Comparison of ENCODE assay signal across 9 mouse cellular contexts in the genomic region with DNA sequence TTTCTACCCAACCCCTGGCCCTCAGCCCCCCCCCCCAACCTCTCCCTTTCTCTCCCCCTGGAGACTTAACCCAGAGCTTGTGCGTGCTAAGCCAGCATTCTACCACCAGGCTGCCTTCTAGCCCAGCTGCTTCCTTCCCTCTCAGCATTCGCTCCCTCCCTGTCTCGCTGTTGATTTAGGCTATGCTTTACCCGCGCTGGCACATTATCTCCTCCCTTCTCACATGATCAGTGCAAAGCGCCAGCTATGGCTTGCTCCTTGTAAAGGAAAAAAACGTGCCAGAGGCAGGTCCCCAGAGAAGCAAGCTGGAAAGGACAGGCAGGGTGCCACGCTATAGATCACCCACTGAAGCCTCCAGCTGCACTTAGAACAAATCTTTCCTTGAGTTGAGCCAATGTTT.
DNase-seq lines count a peak whose midpoint lies in the region; ATAC-seq and TF ChIP-seq lines count a peak whose summit lies in the region.
"Had no signal": no experiment of that assay in that cellular context is flagged by ENCODE, and none has a peak within 500 bp of the region (broad histone marks: within the 10 kb centered on the region; RNA-seq: fewer than 3 reads in every experiment).

No protein-coding gene starts in this region.

- no peak overlapping the region for H3K27ac ChIP-seq in hindbrain, embryonic 16.5 days (ENCODE audit: low read depth, low read length)
- H3K27ac ChIP-seq in hindbrain, embryonic 12.5 days = no peak overlapping the region
- no peak overlapping the region for H3K27ac ChIP-seq in embryonic facial prominence, embryonic 14.5 days (replicated peaks; ENCODE audit: low read depth, low read length)
- H3K27ac ChIP-seq in limb, embryonic 14.5 days (replicated peaks; ENCODE audit: low read depth, low read length) = no peak overlapping the region

- H3K36me3 ChIP-seq in hindbrain, embryonic 16.5 days (ENCODE audit: control insufficient read depth, insufficient read depth, low read length) = no peaks in the 10 kb centered on the region
- H3K36me3 ChIP-seq in hindbrain, embryonic 12.5 days = no peaks in the 10 kb centered on the region
- H3K36me3 ChIP-seq in embryonic facial prominence, embryonic 14.5 days (ENCODE audit: control insufficient read depth, insufficient read depth, low read length) = no peaks in the 10 kb centered on the region
- no peaks in the 10 kb centered on the region for H3K36me3 ChIP-seq in limb, embryonic 14.5 days (ENCODE audit: control insufficient read depth, insufficient read depth, low read length)

- no peaks in the 10 kb centered on the region for H3K27me3 ChIP-seq in hindbrain, embryonic 16.5 days (replicated peaks; ENCODE audit: control insufficient read depth, insufficient read depth, low read length)
- no peaks in the 10 kb centered on the region for H3K27me3 ChIP-seq in hindbrain, embryonic 12.5 days
- H3K27me3 ChIP-seq in embryonic facial prominence, embryonic 14.5 days (replicated peaks; ENCODE audit: control insufficient read depth, insufficient read depth, low read length) = no peaks in the 10 kb centered on the region
- H3K27me3 ChIP-seq in limb, embryonic 14.5 days (ENCODE audit: control insufficient read depth, insufficient read depth, low read length) = no peaks in the 10 kb centered on the region

- H3K4me2 ChIP-seq in hindbrain, embryonic 16.5 days (ENCODE audit: low read length) = no peak overlapping the region
- H3K4me2 ChIP-seq in hindbrain, embryonic 12.5 days (replicated peaks) = no peak overlapping the region
- H3K4me2 ChIP-seq in embryonic facial prominence, embryonic 14.5 days (ENCODE audit: low read depth, low read length) = no peak overlapping the region
- H3K4me2 ChIP-seq in limb, embryonic 14.5 days (replicated peaks; ENCODE audit: low read depth, low read length, severe bottlenecking) = no peak overlapping the region

- TF ChIP-seq POLR2A in limb, embryonic 14.5 days (IDR thresholded peaks at IDR 0.05; ENCODE audit: borderline replicate concordance, extremely low read depth, insufficient read depth, insufficient read length) = no peak

- 33% methylated on average over 8 of the region's 8 CpGs for WGBS in hindbrain, embryonic 16.5 days
- WGBS in hindbrain, embryonic 12.5 days = 47% methylated on average over 8 of the region's 8 CpGs
- whole genome bisulfite sequencing in embryonic facial prominence, embryonic 14.5 days = 43% methylated on average over 8 of the region's 8 CpGs
- WGBS in limb, embryonic 14.5 days = 38% methylated on average over 8 of the region's 8 CpGs

- H3K4me3 ChIP-seq in hindbrain, embryonic 16.5 days (ENCODE audit: low read length) = no peak overlapping the region
- no peak overlapping the region for H3K4me3 ChIP-seq in hindbrain, embryonic 12.5 days
- no peak overlapping the region for H3K4me3 ChIP-seq in embryonic facial prominence, embryonic 14.5 days (ENCODE audit: low read depth, low read length)
- no peak overlapping the region for H3K4me3 ChIP-seq in limb, embryonic 14.5 days (replicated peaks; ENCODE audit: low read length)

- H3K9me3 ChIP-seq in hindbrain, embryonic 16.5 days (ENCODE audit: control insufficient read depth, low read length) = no peaks in the 10 kb centered on the region
- H3K9me3 ChIP-seq in hindbrain, embryonic 12.5 days (replicated peaks) = no peaks in the 10 kb centered on the region
- H3K9me3 ChIP-seq in embryonic facial prominence, embryonic 14.5 days (ENCODE audit: control insufficient read depth, low read length) = no peaks in the 10 kb centered on the region
- H3K9me3 ChIP-seq in limb, embryonic 14.5 days (ENCODE audit: control insufficient read depth, low read length) = no peaks in the 10 kb centered on the region

- peak; percentile 52; the same call in 1 of the 2 replicates for ATAC-seq in hindbrain, embryonic 16.5 days
- ATAC-seq in hindbrain, embryonic 12.5 days (ENCODE audit: low FRiP score) = no peak
- 0 out of 2 replicates have a peak, but pooled peaks have one; percentile 57 for ATAC-seq in embryonic facial prominence, embryonic 14.5 days (ENCODE audit: low read depth)
- ATAC-seq in limb, embryonic 14.5 days (ENCODE audit: low FRiP score, low read depth) = peak; percentile 30; the same call in 1 of the 2 replicates

- H3K4me1 ChIP-seq in hindbrain, embryonic 16.5 days (ENCODE audit: control insufficient read depth, insufficient read depth, low read depth, low read length) = no peaks in the 10 kb centered on the region
- peaks cover 4% of the 10 kb centered on the region; the same call in 1 of the 2 replicates for H3K4me1 ChIP-seq in hindbrain, embryonic 12.5 days
- peaks cover 5% of the 10 kb centered on the region; the same call in 1 of the 2 replicates for H3K4me1 ChIP-seq in embryonic facial prominence, embryonic 14.5 days (ENCODE audit: control insufficient read depth, insufficient read depth, low read length)
- H3K4me1 ChIP-seq in limb, embryonic 14.5 days (ENCODE audit: control insufficient read depth, insufficient read depth, low read length) = peaks cover 19% of the 10 kb centered on the region; the same call in 1 of the 2 replicates

- H3K9ac ChIP-seq in hindbrain, embryonic 16.5 days (ENCODE audit: low read depth, low read length) = no peak overlapping the region
- no peak overlapping the region for H3K9ac ChIP-seq in hindbrain, embryonic 12.5 days
- no peak overlapping the region for H3K9ac ChIP-seq in embryonic facial prominence, embryonic 14.5 days (ENCODE audit: low read depth, low read length)
- H3K9ac ChIP-seq in limb, embryonic 14.5 days (ENCODE audit: low read depth, low read length, severe bottlenecking) = no peak overlapping the region

- peak; percentile 24 for DNase-seq in R1 (ENCODE audit: low read depth, low spot score)
- peak; percentile 54 for DNase-seq in embryonic facial prominence, embryonic 14.5 days (ENCODE audit: low spot score)
- DNase-seq in limb, embryonic 14.5 days (ENCODE audit: low spot score) = peak; percentile 41
- no peak for DNase-seq in left cerebral cortex, adult 9 months (ENCODE audit: low spot score in 2 of 2)
- DNase-seq in cerebellum, adult 9-10 months = no peak
- DNase-seq in layer of hippocampus, postnatal 14 days (ENCODE audit: low spot score in 2 of 2) = no peak
- DNase-seq: cerebellum, postnatal 25 days had no signal

Comparison
In these comparisons a context has a peak if more than half of its experiments do, and no peak if none do; other contexts are left out.
1. DNase-seq: peak in R1 (single experiment), embryonic facial prominence, embryonic 14.5 days (single experiment) and limb, embryonic 14.5 days (single experiment); none in left cerebral cortex, adult 9 months (0 of 2), cerebellum, adult 9-10 months (single experiment) and layer of hippocampus, postnatal 14 days (0 of 2).